Mouse (Mus musculus): ENCODE measurements around the gene Dab1. TPM values are rescaled to one million over a fixed set of nuclear protein-coding genes. Genes with fewer than 3 reads are reported as not detected.

The Dab1 gene
- polyA plus RNA-seq, 1 experiment from 2014 or later: 195 TPM

DNA sequence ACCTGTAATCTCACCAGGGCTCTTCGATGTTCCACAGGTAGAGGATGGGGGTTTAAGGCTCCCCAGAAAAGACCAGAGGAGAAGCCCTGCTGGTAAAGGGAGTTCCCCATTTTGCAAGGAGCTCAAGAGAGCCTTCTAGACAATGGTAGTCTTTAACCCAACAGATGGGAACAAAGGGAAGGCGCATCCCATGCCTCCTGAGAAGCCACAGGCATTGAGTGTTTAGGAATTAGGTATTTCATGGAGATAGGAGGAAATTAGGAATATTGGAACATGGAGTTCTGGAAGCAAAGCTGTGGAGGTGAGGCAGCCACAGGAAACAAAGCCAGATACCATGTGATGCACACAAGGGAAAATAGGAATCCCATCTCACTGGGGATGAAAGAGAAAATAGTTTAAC is 881.0 kb downstream of the Dab1 start:
- Histone ChIP-seq H3K36me3 (ENCODE audit: control insufficient read depth, insufficient read depth) (no peaks in the 10 kb centered on the region), H3K9ac (replicated peaks; ENCODE audit: low read depth, low read length) (no peak overlapping the region), H3K4me2 (ENCODE audit: low read length) (no peak overlapping the region), H3K4me3 (replicated peaks; ENCODE audit: low read length) (no peak overlapping the region), H3K9me3 (ENCODE audit: control insufficient read depth, low read length) (no peaks in the 10 kb centered on the region), H3K4me1 (replicated peaks; ENCODE audit: control insufficient read depth, insufficient read depth, low read length) (peaks cover 16% of the 10 kb centered on the region), H3K27ac (ENCODE audit: low read length) (no peak overlapping the region), H3K27me3 (replicated peaks; ENCODE audit: control insufficient read depth, insufficient read depth, low read length) (no peaks in the 10 kb centered on the region)
- 84% methylated on average over 2 of the region's 2 CpGs for WGBS
- ATAC-seq: no peak

GRCm38 (mm10) chr4:104500646-104501045 is 881.5 kb downstream of the Dab1 start:
- no peak for ATAC-seq
- Histone ChIP-seq H3K4me3 (replicated peaks; ENCODE audit: low read length) (no peak overlapping the region), H3K9ac (replicated peaks; ENCODE audit: low read depth, low read length) (no peak overlapping the region), H3K27me3 (replicated peaks; ENCODE audit: control insufficient read depth, insufficient read depth, low read length) (no peaks in the 10 kb centered on the region), H3K4me1 (replicated peaks; ENCODE audit: control insufficient read depth, insufficient read depth, low read length) (peaks cover 16% of the 10 kb centered on the region), H3K27ac (ENCODE audit: low read length) (no peak overlapping the region), H3K36me3 (ENCODE audit: control insufficient read depth, insufficient read depth) (no peaks in the 10 kb centered on the region), H3K4me2 (ENCODE audit: low read length) (no peak overlapping the region), H3K9me3 (ENCODE audit: control insufficient read depth, low read length) (no peaks in the 10 kb centered on the region)
- 82% methylated on average over 4 of the region's 4 CpGs for WGBS

DNA sequence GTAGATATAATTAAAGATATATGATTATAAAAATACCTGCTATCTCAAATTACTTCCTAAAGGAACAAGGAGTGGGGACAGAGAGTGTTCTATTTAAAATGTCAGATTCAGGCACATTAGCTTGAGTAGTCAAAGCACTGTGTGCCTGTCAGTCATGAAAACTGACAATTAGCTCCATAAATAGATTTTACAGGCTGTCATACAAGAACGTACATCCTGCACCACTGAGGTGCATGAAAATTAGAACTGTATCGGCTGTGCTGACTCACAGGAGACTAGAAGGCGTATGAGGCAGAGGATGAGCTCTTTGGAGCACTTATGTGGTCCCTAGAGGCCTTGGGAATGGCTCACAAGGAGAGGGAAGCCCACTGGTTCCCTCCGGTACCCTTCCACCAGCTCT is 882.1 kb downstream of the Dab1 start:
- Histone ChIP-seq H3K4me1 (replicated peaks; ENCODE audit: control insufficient read depth, insufficient read depth, low read length) (peaks cover 16% of the 10 kb centered on the region), H3K4me2 (ENCODE audit: low read length) (no peak overlapping the region), H3K9me3 (ENCODE audit: control insufficient read depth, low read length) (no peaks in the 10 kb centered on the region), H3K27ac (ENCODE audit: low read length) (no peak overlapping the region), H3K4me3 (replicated peaks; ENCODE audit: low read length) (no peak overlapping the region), H3K27me3 (replicated peaks; ENCODE audit: control insufficient read depth, insufficient read depth, low read length) (no peaks in the 10 kb centered on the region), H3K36me3 (ENCODE audit: control insufficient read depth, insufficient read depth) (no peaks in the 10 kb centered on the region), H3K9ac (replicated peaks; ENCODE audit: low read depth, low read length) (no peak overlapping the region)
- 65% methylated on average over 4 of the region's 4 CpGs for WGBS
- ATAC-seq: peak; percentile 69

DNA sequence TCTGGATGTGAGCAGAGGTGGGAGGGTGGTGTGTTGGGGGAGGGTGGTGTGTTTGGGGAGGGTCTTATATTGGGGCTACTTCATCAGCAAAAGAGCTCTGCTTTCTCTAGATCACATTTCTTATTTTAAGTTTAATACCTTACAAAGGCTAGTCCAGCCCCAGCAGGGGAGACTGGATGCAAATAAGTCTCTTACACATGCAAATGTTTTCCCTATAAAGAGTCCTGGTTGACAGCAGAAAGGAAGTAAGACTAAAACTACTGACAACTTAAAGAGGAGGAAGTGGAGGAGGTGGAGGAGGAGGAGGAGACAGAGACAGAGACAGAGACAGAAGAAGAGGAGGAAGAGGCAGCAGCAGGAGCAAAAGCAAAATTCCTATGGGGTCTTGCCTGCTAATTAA is 885.8 kb downstream of the Dab1 start:
- no peaks in the 10 kb centered on the region for H3K36me3 ChIP-seq (ENCODE audit: control insufficient read depth, insufficient read depth)
- H3K27ac ChIP-seq (ENCODE audit: low read length): no peak overlapping the region
- ATAC-seq: no peak

GRCm38 (mm10) chr4:104509230-104509985 is 890.2 kb downstream of the Dab1 start:
- 31% methylated on average over 5 of the region's 5 CpGs for WGBS
- H3K9ac ChIP-seq (replicated peaks; ENCODE audit: low read depth, low read length): no peak overlapping the region
- peak overlapping the region; percentile 62 for H3K27ac ChIP-seq (ENCODE audit: low read length)
- no peaks in the 10 kb centered on the region for H3K27me3 ChIP-seq (replicated peaks; ENCODE audit: control insufficient read depth, insufficient read depth, low read length)
- H3K4me2 ChIP-seq (ENCODE audit: low read length): no peak overlapping the region
- no peaks in the 10 kb centered on the region for H3K36me3 ChIP-seq (ENCODE audit: control insufficient read depth, insufficient read depth)
- H3K4me3 ChIP-seq (replicated peaks; ENCODE audit: low read length): no peak overlapping the region
- H3K9me3 ChIP-seq (ENCODE audit: control insufficient read depth, low read length): no peaks in the 10 kb centered on the region
- peaks cover 25% of the 10 kb centered on the region for H3K4me1 ChIP-seq (replicated peaks; ENCODE audit: control insufficient read depth, insufficient read depth, low read length)
- peak; percentile 54 for ATAC-seq

More for the DNA sequence above, 885.8 kb downstream of the Dab1 start:
- H3K4me2 ChIP-seq (ENCODE audit: low read length): no peak overlapping the region
- peaks cover 26% of the 10 kb centered on the region for H3K4me1 ChIP-seq (replicated peaks; ENCODE audit: control insufficient read depth, insufficient read depth, low read length)
- no peak overlapping the region for H3K9ac ChIP-seq (replicated peaks; ENCODE audit: low read depth, low read length)
- no peak overlapping the region for H3K4me3 ChIP-seq (replicated peaks; ENCODE audit: low read length)
- H3K27me3 ChIP-seq (replicated peaks; ENCODE audit: control insufficient read depth, insufficient read depth, low read length): no peaks in the 10 kb centered on the region
- H3K9me3 ChIP-seq (ENCODE audit: control insufficient read depth, low read length): no peaks in the 10 kb centered on the region

- Histone ChIP-seq H3K27ac (ENCODE audit: low read length) (no peak overlapping the region), H3K4me2 (ENCODE audit: low read length) (no peak overlapping the region), H3K9me3 (ENCODE audit: control insufficient read depth, low read length) (no peaks in the 10 kb centered on the region), H3K9ac (replicated peaks; ENCODE audit: low read depth, low read length) (no peak overlapping the region), H3K27me3 (replicated peaks; ENCODE audit: control insufficient read depth, insufficient read depth, low read length) (no peaks in the 10 kb centered on the region), H3K4me1 (replicated peaks; ENCODE audit: control insufficient read depth, insufficient read depth, low read length) (peaks cover 26% of the 10 kb centered on the region), H3K36me3 (ENCODE audit: control insufficient read depth, insufficient read depth) (no peaks in the 10 kb centered on the region), H3K4me3 (replicated peaks; ENCODE audit: low read length) (no peak overlapping the region)
- 92% methylated on average over 6 of the region's 6 CpGs for WGBS
- no peak for ATAC-seq
These were observed 892.7 kb downstream of the Dab1 start for GRCm38 (mm10) chr4:104511855-104512254.

DNA sequence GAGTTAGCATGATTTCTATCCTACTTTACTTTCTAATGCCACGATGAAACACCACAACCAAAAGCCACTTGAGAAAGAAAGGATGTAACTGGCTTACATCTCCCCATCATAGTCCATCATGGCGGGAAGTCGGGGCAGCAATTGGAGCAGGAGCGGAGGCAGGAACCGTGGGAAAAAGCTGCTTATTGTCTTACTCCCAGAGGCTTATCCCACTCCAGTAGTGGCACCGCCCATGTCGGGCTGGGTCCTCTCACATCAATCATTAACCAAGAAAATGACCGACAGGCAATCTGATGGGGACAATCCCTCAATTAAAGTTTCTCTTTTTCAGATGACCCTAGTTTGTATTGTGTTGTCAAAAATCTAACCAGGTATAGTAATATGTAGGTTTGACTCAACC is 893.4 kb downstream of the Dab1 start:
- H3K27me3 ChIP-seq (replicated peaks; ENCODE audit: control insufficient read depth, insufficient read depth, low read length): no peaks in the 10 kb centered on the region
- no peak overlapping the region for H3K4me3 ChIP-seq (replicated peaks; ENCODE audit: low read length)
- no peak overlapping the region for H3K27ac ChIP-seq (ENCODE audit: low read length)
- no peak for ATAC-seq
- no peak overlapping the region for H3K4me2 ChIP-seq (ENCODE audit: low read length)
- H3K9me3 ChIP-seq (ENCODE audit: control insufficient read depth, low read length): no peaks in the 10 kb centered on the region
- H3K9ac ChIP-seq (replicated peaks; ENCODE audit: low read depth, low read length): no peak overlapping the region
- H3K4me1 ChIP-seq (replicated peaks; ENCODE audit: control insufficient read depth, insufficient read depth, low read length): peaks cover 26% of the 10 kb centered on the region
- 81% methylated on average over 8 of the region's 8 CpGs for whole genome bisulfite sequencing
- no peaks in the 10 kb centered on the region for H3K36me3 ChIP-seq (ENCODE audit: control insufficient read depth, insufficient read depth)

- H3K27ac ChIP-seq (ENCODE audit: low read length): no peak overlapping the region
- H3K4me2 ChIP-seq (ENCODE audit: low read length): no peak overlapping the region
- WGBS: 35% methylated on average over 7 of the region's 7 CpGs
- no peak for ATAC-seq
- no peaks in the 10 kb centered on the region for H3K36me3 ChIP-seq (ENCODE audit: control insufficient read depth, insufficient read depth)
- H3K27me3 ChIP-seq (replicated peaks; ENCODE audit: control insufficient read depth, insufficient read depth, low read length): no peaks in the 10 kb centered on the region
- H3K9ac ChIP-seq (replicated peaks; ENCODE audit: low read depth, low read length): no peak overlapping the region
- H3K9me3 ChIP-seq (ENCODE audit: control insufficient read depth, low read length): no peaks in the 10 kb centered on the region
- peaks cover 25% of the 10 kb centered on the region for H3K4me1 ChIP-seq (replicated peaks; ENCODE audit: control insufficient read depth, insufficient read depth, low read length)
- H3K4me3 ChIP-seq (replicated peaks; ENCODE audit: low read length): no peak overlapping the region
These were observed 894.5 kb downstream of the Dab1 start for GRCm38 (mm10) chr4:104513622-104514021.

GRCm38 (mm10) chr4:104514568-104515000 is 895.4 kb downstream of the Dab1 start:
- Histone ChIP-seq H3K9ac (replicated peaks; ENCODE audit: low read depth, low read length) (no peak overlapping the region), H3K27ac (ENCODE audit: low read length) (no peak overlapping the region), H3K4me1 (replicated peaks; ENCODE audit: control insufficient read depth, insufficient read depth, low read length) (peaks cover 15% of the 10 kb centered on the region), H3K9me3 (ENCODE audit: control insufficient read depth, low read length) (no peaks in the 10 kb centered on the region), H3K27me3 (replicated peaks; ENCODE audit: control insufficient read depth, insufficient read depth, low read length) (no peaks in the 10 kb centered on the region), H3K4me2 (ENCODE audit: low read length) (peak overlapping the region; percentile 28; the same call in 1 of the 2 replicates), H3K4me3 (replicated peaks; ENCODE audit: low read length) (peak overlapping the region; percentile 18; the same call in 1 of the 2 replicates), H3K36me3 (ENCODE audit: control insufficient read depth, insufficient read depth) (no peaks in the 10 kb centered on the region)
- WGBS: 2% methylated on average over 10 of the region's 10 CpGs
- ATAC-seq: peak; percentile 58

All from forebrain, embryonic 16.5 days (tissue).